Mouse (Mus musculus) kidney, adult 2 months (tissue): Measurements from ENCODE around the gene Odf3l2. TPM values are rescaled to one million over a fixed set of nuclear protein-coding genes. Genes with fewer than 3 reads are reported as not detected.

ENCODE experiments used
- DNase-seq: peaks from one replicate; pipeline ENCODE4 v3.0.0; 2021
- H3K27ac ChIP-seq: fragments of 200-500 bp; 2 replicates; pipeline ENCODE4 v1.5.1; 2012; ENCODE audit warnings: low read depth, low read length, control low read depth, inconsistent platforms; ENCODE audit not compliant: insufficient read depth
- H3K27me3 ChIP-seq: fragments of 200-500 bp; replicated peaks from 2 replicates; pipeline ENCODE4 v1.6.1; 2012; ENCODE audit warnings: mild to moderate bottlenecking, moderate library complexity, low read length, inconsistent platforms; ENCODE audit not compliant: control insufficient read depth, insufficient read depth
- H3K36me3 ChIP-seq: fragments of 200-500 bp; 2 replicates; pipeline ENCODE4 v1.6.1; 2012; ENCODE audit warnings: mild to moderate bottlenecking, moderate library complexity, low read length, inconsistent platforms; ENCODE audit not compliant: control insufficient read depth, insufficient read depth
- H3K4me1 ChIP-seq: fragments of 200-500 bp; 2 replicates; pipeline ENCODE4 v1.6.1; 2011; ENCODE audit warnings: low read length; ENCODE audit not compliant: control insufficient read depth, insufficient read depth
- H3K4me3 ChIP-seq: fragments of 200-500 bp; 2 replicates; pipeline ENCODE4 v1.5.1; 2011; ENCODE audit warnings: mild to moderate bottlenecking, low read depth, low read length, control low read depth; ENCODE audit not compliant: insufficient read depth
- CTCF ChIP-seq: fragments of 200-500 bp; conservative IDR thresholded peaks from 2 replicates; pipeline ENCODE4 v1.5.1; 2011; ENCODE audit warnings: low read depth, mild to moderate bottlenecking, control low read depth, low read length, moderate library complexity, mixed read lengths; ENCODE audit not compliant: insufficient read depth, insufficient read length
- POLR2A ChIP-seq: fragments of 200-500 bp; IDR thresholded peaks from one replicate; pipeline ENCODE4 v1.6.1; 2011; ENCODE audit warnings: low read depth, low read length, control low read depth
- WGBS: fragments of 180-500 bp; shearing (Covaris S2); methylation state at CpG from one replicate; pipeline ENCODE4 v1.1.7; 2018; 5-methylcytosine and 5-hydroxymethylcytosine counted together
- polyA plus RNA-seq: library from polyadenylated mRNA; depleted of rRNA; stranded (reverse); fragments of >200 nt; gene quantifications from 2 replicates; pipeline ENCODE4 v1.2.3, GENCODE M21; 2012; rRNA removed

The Odf3l2 gene
- polyA plus RNA-seq, 1 experiment: 0.17 TPM

- H3K4me3 ChIP-seq: no peak overlapping the region
- TF ChIP-seq POLR2A: no peak
- TF ChIP-seq CTCF: peak; percentile 97
- WGBS: 13% methylated on average over 17 of the region's 17 CpGs
- DNase-seq: peak; percentile 69
- no peak overlapping the region for H3K27ac ChIP-seq
- no peaks in the 10 kb centered on the region for H3K36me3 ChIP-seq
- no peaks in the 10 kb centered on the region for H3K4me1 ChIP-seq
- no peaks in the 10 kb centered on the region for H3K27me3 ChIP-seq
Measured at GRCm38 (mm10) chr10:79594872-79595589, 50.5 kb downstream of the Odf3l2 start.

DNA sequence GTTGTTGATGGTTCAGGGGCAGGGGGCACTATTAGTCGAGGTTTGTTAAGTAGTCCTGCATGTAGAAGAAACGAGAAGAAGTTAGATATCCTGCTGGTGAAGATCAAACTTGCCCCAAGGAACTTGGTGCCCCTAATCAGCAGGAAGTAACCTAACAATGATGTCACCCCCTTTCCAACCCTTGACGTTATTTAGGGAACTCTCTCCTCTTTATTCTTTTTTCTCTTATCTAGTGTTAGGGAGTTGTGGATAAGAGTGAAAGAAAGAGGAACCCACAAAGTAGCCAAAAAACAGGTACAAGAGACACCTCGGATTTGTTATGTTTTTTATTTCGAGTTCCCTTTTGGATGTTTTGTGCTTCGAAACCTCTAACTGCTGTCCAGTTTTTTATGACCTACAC is 51.4 kb downstream of the Odf3l2 start:
- Histone ChIP-seq H3K27ac (no peak overlapping the region), H3K4me1 (no peaks in the 10 kb centered on the region), H3K27me3 (no peaks in the 10 kb centered on the region), H3K36me3 (no peaks in the 10 kb centered on the region), H3K4me3 (no peak overlapping the region)
- 38% methylated on average over 6 of the region's 6 CpGs for WGBS
- DNase-seq: no peak
- TF ChIP-seq CTCF (no peak), POLR2A (no peak)

- WGBS: 81% methylated on average over 1 of the region's 1 CpGs
- H3K4me1 ChIP-seq: no peaks in the 10 kb centered on the region
- H3K36me3 ChIP-seq: no peaks in the 10 kb centered on the region
- TF ChIP-seq CTCF: no peak
- TF ChIP-seq POLR2A: no peak
- no peak overlapping the region for H3K27ac ChIP-seq
- H3K4me3 ChIP-seq: no peak overlapping the region
- DNase-seq: no peak
- no peaks in the 10 kb centered on the region for H3K27me3 ChIP-seq
Measured at GRCm38 (mm10) chr10:79590702-79591101, 54.8 kb downstream of the Odf3l2 start.

Other genes with a start within 250 kb of the Odf3l2 start
- gene Vmn2r83, start 177.0 kb downstream of the Odf3l2 start, polyA plus RNA-seq: not detected in 2 replicates
- gene Plpp2, start 111.9 kb downstream of the Odf3l2 start, polyA plus RNA-seq: 58.1 and 66.2 TPM in 2 replicates
- 35.0 and 45.0 TPM in 2 replicates for gene Mier2, start 90.5 kb downstream of the Odf3l2 start, polyA plus RNA-seq
- 0.05 TPM in 1 of 2 replicates, not detected in the other for gene Theg, start 58.4 kb downstream of the Odf3l2 start, polyA plus RNA-seq
- gene C2cd4c, start 31.7 kb downstream of the Odf3l2 start, polyA plus RNA-seq: 0.03 and 0.07 TPM in 2 replicates
- 0.97 and 1.6 TPM in 2 replicates for gene Shc2, start 7.8 kb downstream of the Odf3l2 start, polyA plus RNA-seq
- gene Madcam1, start 18.8 kb upstream of the Odf3l2 start, polyA plus RNA-seq: 0.44 TPM in 1 of 2 replicates, not detected in the other
- 60.3 and 75.2 TPM in 2 replicates for gene Tpgs1, start 23.6 kb upstream of the Odf3l2 start, polyA plus RNA-seq
- gene Cdc34, start 36.5 kb upstream of the Odf3l2 start, polyA plus RNA-seq: 159 and 183 TPM in 2 replicates
- gene Gzmm, start 43.3 kb upstream of the Odf3l2 start, polyA plus RNA-seq: 0.34 and 0.94 TPM in 2 replicates
- 825 and 914 TPM in 2 replicates for gene Bsg, start 58.8 kb upstream of the Odf3l2 start, polyA plus RNA-seq
- gene Hcn2, start 70.9 kb upstream of the Odf3l2 start, polyA plus RNA-seq: 1.5 and 1.9 TPM in 2 replicates
- 66.3 and 77.9 TPM in 2 replicates for gene Polrmt, start 100.8 kb upstream of the Odf3l2 start, polyA plus RNA-seq
- gene Fgf22, start 109.3 kb upstream of the Odf3l2 start, polyA plus RNA-seq: not detected in 2 replicates
- 90.2 and 122 TPM in 2 replicates for gene Rnf126, start 121.2 kb upstream of the Odf3l2 start, polyA plus RNA-seq
- gene Fstl3, start 131.5 kb upstream of the Odf3l2 start, polyA plus RNA-seq: 17.0 and 24.1 TPM in 2 replicates
- 0.03 and 0.08 TPM in 2 replicates for gene Prss57, start 145.2 kb upstream of the Odf3l2 start, polyA plus RNA-seq
- gene Palm, start 147.8 kb upstream of the Odf3l2 start, polyA plus RNA-seq: 110 and 121 TPM in 2 replicates
- gene Misp, start 175.3 kb upstream of the Odf3l2 start, polyA plus RNA-seq: 17.9 and 19.9 TPM in 2 replicates
- gene Ptbp1, start 208.7 kb upstream of the Odf3l2 start, polyA plus RNA-seq: 184 and 198 TPM in 2 replicates
- gene Prtn3, start 228.7 kb upstream of the Odf3l2 start, polyA plus RNA-seq: 0.67 and 0.99 TPM in 2 replicates
- gene Plppr3, start 228.9 kb upstream of the Odf3l2 start, polyA plus RNA-seq: 2.7 and 3.2 TPM in 2 replicates
- gene Elane, start 240.5 kb upstream of the Odf3l2 start, polyA plus RNA-seq: 0.10 TPM in 1 of 2 replicates, not detected in the other
- 1,335 and 2,389 TPM in 2 replicates for gene Cfd, start 245.1 kb upstream of the Odf3l2 start, polyA plus RNA-seq